Comparison of ENCODE assay signal across 15 mouse cellular contexts in the genomic region with DNA sequence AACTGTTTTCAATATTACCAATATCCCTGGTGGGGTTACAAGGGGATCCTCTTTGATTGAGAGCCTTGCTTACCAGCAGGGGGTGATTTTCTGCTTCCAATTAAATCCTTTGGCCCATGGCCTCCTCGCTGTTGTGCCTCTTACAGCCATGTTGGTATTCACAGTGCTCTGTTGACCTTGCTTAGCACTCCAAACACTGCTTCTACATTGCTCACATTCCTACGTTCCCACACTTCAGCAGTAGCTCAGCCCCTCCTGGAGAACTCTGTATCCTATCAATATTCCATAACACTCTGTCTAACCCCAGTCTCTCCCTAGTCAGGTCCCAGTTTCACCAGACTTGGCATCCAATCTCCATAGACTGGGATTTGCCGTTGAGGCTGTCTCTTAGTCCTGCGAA.
"Had no signal": no experiment of that assay in that cellular context is flagged by ENCODE, and none has a peak within 500 bp of the region (broad histone marks: within the 10 kb centered on the region; RNA-seq: fewer than 3 reads in every experiment).

No protein-coding gene starts in this region.

- H3K4me3 ChIP-seq: layer of hippocampus, adult 2 months; limb, embryonic 12.5 days; liver, embryonic 13.5 days; midbrain, embryonic 10.5 days; myocyte; neural tube, embryonic 15.5 days had no signal

- DNase-seq: kidney, adult 9 months; kidney, postnatal 4 days; liver; liver, embryonic 13.5 days; liver, postnatal 0 days; midbrain, embryonic 14.5 days; right cerebral cortex, adult 18-20 months; right cerebral cortex, postnatal 25 days; thymus, postnatal 36 days had no signal

- H3K9ac ChIP-seq: limb, embryonic 12.5 days; liver, embryonic 13.5 days; liver, postnatal 0 days; neural tube, embryonic 15.5 days had no signal

- H3K4me2 ChIP-seq: limb, embryonic 12.5 days; liver, embryonic 13.5 days; neural tube, embryonic 15.5 days had no signal

- H3K36me3 ChIP-seq: limb, embryonic 12.5 days; liver, embryonic 13.5 days; midbrain, embryonic 10.5 days; neural tube, embryonic 15.5 days had no signal

- H3K27me3 ChIP-seq: limb, embryonic 12.5 days; liver, embryonic 13.5 days; neural tube, embryonic 15.5 days had no signal

- H3K9me3 ChIP-seq: limb, embryonic 12.5 days; liver, embryonic 13.5 days; midbrain, embryonic 10.5 days; neural tube, embryonic 15.5 days had no signal

- H3K27ac ChIP-seq: kidney, postnatal 0 days; layer of hippocampus, adult 2 months; limb, embryonic 12.5 days; liver, embryonic 13.5 days; midbrain, embryonic 10.5 days; neural tube, embryonic 15.5 days had no signal

- H3K4me1 ChIP-seq: liver, embryonic 13.5 days; midbrain, embryonic 10.5 days; neural tube, embryonic 15.5 days had no signal

- ATAC-seq: liver, postnatal 0 days had no signal
